Mouse (Mus musculus): ENCODE measurements at regions not wholly inside any gene's neighbourhood (a gene's known extent, or its start where the extent isn't known, plus 50 kb on each side); places are given as distances from the start of the nearest gene placed in this dataset.

DNA sequence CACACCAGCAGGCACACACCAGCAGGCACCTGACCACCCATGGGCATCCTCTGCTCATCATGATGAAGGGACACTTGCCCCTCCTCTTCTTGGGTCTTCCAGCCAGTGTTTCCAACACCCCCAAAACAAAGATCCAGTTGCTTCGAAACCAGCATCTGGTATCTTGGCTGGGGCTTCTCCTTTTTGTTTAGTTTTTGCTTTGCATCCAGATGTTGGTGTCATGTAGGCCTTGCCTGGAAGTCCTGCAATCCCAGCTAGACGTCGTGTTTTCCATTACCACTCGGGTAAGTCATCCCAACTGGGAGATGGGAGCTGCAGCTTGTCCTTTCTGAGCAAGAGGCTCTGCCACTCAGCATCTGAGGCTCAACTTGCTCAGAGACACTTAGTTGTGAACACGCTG, 70.6 kb upstream of the Tspan2 start:
- no peak for TF ChIP-seq CTCF (IDR thresholded peaks at IDR 0.05; ENCODE audit: low read depth, low read length)
- TF ChIP-seq POLR2A (IDR thresholded peaks at IDR 0.05; ENCODE audit: extremely low read depth, insufficient read depth, low read length) = no peak

Data from liver, adult 2 months (tissue).